Mouse (Mus musculus) brain, embryonic 14.5 days (tissue): ENCODE results near the gene Bcl11b.

ENCODE experiments used
- CTCF ChIP-seq: fragments of 200-500 bp; IDR thresholded peaks from 2 replicates; pipeline ENCODE4 v1.5.1; 2012; ENCODE audit warnings: inconsistent platforms, mild to moderate bottlenecking, moderate library complexity, borderline replicate concordance; ENCODE audit not compliant: insufficient read depth, insufficient read length; ENCODE audit errors: extremely low read depth
- POLR2A ChIP-seq: fragments of 200-500 bp; IDR thresholded peaks from 2 replicates; pipeline ENCODE4 v1.6.1; 2012; ENCODE audit warnings: mild to moderate bottlenecking, inconsistent platforms, borderline replicate concordance; ENCODE audit not compliant: poor library complexity, insufficient read depth, insufficient read length, severe bottlenecking; ENCODE audit errors: extremely low read depth

- TF ChIP-seq CTCF = no peak
- no peak for TF ChIP-seq POLR2A
These were observed 47.6 kb upstream of the Bcl11b start for GRCm38 (mm10) chr12:108050996-108051395.
